8 mouse cellular contexts compared by ENCODE assay signal in genomic region chr13:48572127-48572526, GRCm38 (mm10). TPM values are rescaled to one million over a fixed set of nuclear protein-coding genes. Genes with fewer than 3 reads are reported as not detected.
DNase-seq lines count a peak whose midpoint lies in the region; ATAC-seq and TF ChIP-seq lines count a peak whose summit lies in the region.
"Had no signal": no experiment of that assay in that cellular context is flagged by ENCODE, and none has a peak within 500 bp of the region (broad histone marks: within the 10 kb centered on the region; RNA-seq: fewer than 3 reads in every experiment).

No protein-coding gene starts in this region.

- no peak for TF ChIP-seq POLR2A in brain, embryonic 14.5 days (IDR thresholded peaks at IDR 0.05; ENCODE audit: borderline replicate concordance, extremely low read depth, insufficient read depth, insufficient read length, poor library complexity, severe bottlenecking)
- TF ChIP-seq POLR2A in thymus, adult 2 months (IDR thresholded peaks at IDR 0.05; ENCODE audit: control insufficient read depth, extremely low read depth, insufficient read depth, low read length, poor library complexity) = no peak

- TF ChIP-seq CTCF in brain, embryonic 14.5 days (IDR thresholded peaks at IDR 0.05; ENCODE audit: borderline replicate concordance, extremely low read depth, insufficient read depth, insufficient read length) = peak; percentile 69; the same call in 1 of the 2 replicates
- TF ChIP-seq CTCF in liver, postnatal 0 days (IDR thresholded peaks at IDR 0.05; ENCODE audit: low read depth) = peak; percentile 91
- no peak for TF ChIP-seq CTCF in thymus, adult 2 months (IDR thresholded peaks at IDR 0.05; ENCODE audit: borderline replicate concordance, control insufficient read depth, extremely low read depth, insufficient read depth, low read length, poor library complexity)

- H3K36me3 ChIP-seq in midbrain, embryonic 14.5 days (ENCODE audit: control insufficient read depth, insufficient read depth, low read length) = no peaks in the 10 kb centered on the region
- H3K36me3 ChIP-seq in midbrain, embryonic 11.5 days (ENCODE audit: control insufficient read depth, insufficient read depth, low read length) = no peaks in the 10 kb centered on the region
- no peaks in the 10 kb centered on the region for H3K36me3 ChIP-seq in liver, postnatal 0 days (replicated peaks; ENCODE audit: insufficient read depth, low read length)
- no peaks in the 10 kb centered on the region for H3K36me3 ChIP-seq in thymus, adult 2 months (ENCODE audit: control insufficient read depth, insufficient read depth, low read length)

- whole genome bisulfite sequencing in midbrain, embryonic 14.5 days = 83% methylated on average over 1 of the region's 1 CpGs
- WGBS in midbrain, embryonic 11.5 days = 74% methylated on average over 1 of the region's 1 CpGs
- 18% methylated on average over 1 of the region's 1 CpGs for WGBS in liver, postnatal 0 days (ENCODE audit: insufficient replicate concordance)
- WGBS in thymus, adult 2 months = 29% methylated on average over 1 of the region's 1 CpGs

- H3K4me3 ChIP-seq in midbrain, embryonic 14.5 days (replicated peaks; ENCODE audit: low read depth, low read length) = no peak overlapping the region
- no peak overlapping the region for H3K4me3 ChIP-seq in midbrain, embryonic 11.5 days (ENCODE audit: low read depth, low read length)
- H3K4me3 ChIP-seq in liver, postnatal 0 days (ENCODE audit: low read depth, low read length) = no peak overlapping the region
- H3K4me3 ChIP-seq in thymus, adult 2 months (ENCODE audit: control insufficient read depth, insufficient read depth, low read length) = no peak overlapping the region
- H3K4me3 ChIP-seq: megakaryocyte, embryonic 14.5 days had no signal

- no peak for ATAC-seq in midbrain, embryonic 14.5 days (ENCODE audit: low FRiP score, low TSS enrichment)
- no peak for ATAC-seq in midbrain, embryonic 11.5 days (ENCODE audit: low FRiP score)
- ATAC-seq in granulocyte monocyte progenitor cell, adult 5-6 weeks (replicated peaks; ENCODE audit: poor library complexity, severe bottlenecking) = peak; percentile 79
- peak; percentile 38; the same call in 1 of the 2 replicates for ATAC-seq in liver, postnatal 0 days

- TF ChIP-seq EP300 in liver, postnatal 0 days (IDR thresholded peaks at IDR 0.05; ENCODE audit: low read depth) = no peak

- DNase-seq in midbrain, embryonic 14.5 days = peak; percentile 60
- DNase-seq in midbrain, embryonic 11.5 days (ENCODE audit: low spot score, missing footprints) = no peak
- DNase-seq in MEL-GATA-1-ER (ENCODE audit: extremely low read depth, low read depth) = peak; percentile 51
- DNase-seq in brain, embryonic 14.5 days (ENCODE audit: low read depth) = peak; percentile 62
- DNase-seq in liver, postnatal 0 days = peak; percentile 53
- peak; percentile 64 for DNase-seq in thymus, adult 2 months

- no peak overlapping the region for H3K9ac ChIP-seq in midbrain, embryonic 14.5 days (replicated peaks; ENCODE audit: low read length)
- H3K9ac ChIP-seq in midbrain, embryonic 11.5 days (ENCODE audit: low read length) = no peak overlapping the region
- no peak overlapping the region for H3K9ac ChIP-seq in liver, postnatal 0 days (replicated peaks)

- H3K9me3 ChIP-seq in midbrain, embryonic 14.5 days (ENCODE audit: control insufficient read depth, low read length) = no peaks in the 10 kb centered on the region
- no peaks in the 10 kb centered on the region for H3K9me3 ChIP-seq in midbrain, embryonic 11.5 days (ENCODE audit: control insufficient read depth, low read length)
- H3K9me3 ChIP-seq in liver, postnatal 0 days (ENCODE audit: low read length) = no peaks in the 10 kb centered on the region
- H3K9me3 ChIP-seq: megakaryocyte, embryonic 14.5 days had no signal

- no peak overlapping the region for H3K4me2 ChIP-seq in midbrain, embryonic 14.5 days (ENCODE audit: low read length)
- no peak overlapping the region for H3K4me2 ChIP-seq in midbrain, embryonic 11.5 days
- no peak overlapping the region for H3K4me2 ChIP-seq in liver, postnatal 0 days (ENCODE audit: low read depth, low read length)

- H3K27ac ChIP-seq in midbrain, embryonic 14.5 days (replicated peaks; ENCODE audit: low read depth, low read length) = no peak overlapping the region
- H3K27ac ChIP-seq in midbrain, embryonic 11.5 days (ENCODE audit: low read depth, low read length) = no peak overlapping the region
- H3K27ac ChIP-seq in liver, postnatal 0 days (ENCODE audit: low read depth) = no peak overlapping the region
- H3K27ac ChIP-seq in thymus, adult 2 months (ENCODE audit: control insufficient read depth, insufficient read depth, low read length) = no peak overlapping the region

- no peaks in the 10 kb centered on the region for H3K27me3 ChIP-seq in midbrain, embryonic 14.5 days (ENCODE audit: control insufficient read depth, insufficient read depth, low read length)
- H3K27me3 ChIP-seq in midbrain, embryonic 11.5 days (ENCODE audit: control insufficient read depth, insufficient read depth, low read length) = no peaks in the 10 kb centered on the region
- H3K27me3 ChIP-seq in liver, postnatal 0 days (ENCODE audit: insufficient read depth, low read length) = no peaks in the 10 kb centered on the region
- no peaks in the 10 kb centered on the region for H3K27me3 ChIP-seq in thymus, adult 2 months (ENCODE audit: control insufficient read depth, insufficient read depth, low read length)

- peaks cover 7% of the 10 kb centered on the region for H3K4me1 ChIP-seq in midbrain, embryonic 14.5 days (ENCODE audit: control insufficient read depth, insufficient read depth, low read length)
- H3K4me1 ChIP-seq in midbrain, embryonic 11.5 days (ENCODE audit: control insufficient read depth, insufficient read depth, low read length) = no peaks in the 10 kb centered on the region; the same call in 1 of the 2 replicates
- H3K4me1 ChIP-seq in liver, postnatal 0 days (ENCODE audit: insufficient read depth) = no peaks in the 10 kb centered on the region
- no peaks in the 10 kb centered on the region for H3K4me1 ChIP-seq in thymus, adult 2 months (replicated peaks; ENCODE audit: control insufficient read depth, insufficient read depth, low read length)

RNA-seq across cellular contexts. Expression of gene Ptpdc1, which starts 53.3 kb away (rescaled TPM):
- 17.5 and 20.0 TPM in 2 replicates for polyA plus RNA-seq in midbrain, embryonic 14.5 days (2014; fragmentation: Nextera tagmentation; extraction: Ambion mirVana)
- polyA plus RNA-seq in midbrain, embryonic 11.5 days (2014; fragmentation: Nextera tagmentation; extraction: Ambion mirVana) = 17.2 and 17.8 TPM in 2 replicates
- polyA plus RNA-seq in brain, embryonic 14.5 days (2012; rRNA removed) = 10.4 and 19.6 TPM in 2 replicates
- 3.2 TPM in 1 of 2 replicates, not detected in the other for total RNA-seq in granulocyte monocyte progenitor cell, adult 5-6 weeks (2014; fragmentation: Nextera tagmentation)
- total RNA-seq in granulocyte monocyte progenitor cell, adult 5-6 weeks (2017) = 0.82 and 1.1 TPM in 2 replicates
- polyA plus RNA-seq in liver, postnatal 0 days (2015; fragmentation: Nextera tagmentation; extraction: Ambion mirVana) = 0.56 and 0.58 TPM in 2 replicates
- 1.1 and 1.3 TPM in 2 replicates for polyA plus RNA-seq in thymus, adult 2 months (2012; rRNA removed)

RNA-seq across cellular contexts. Expression of gene A830005F24Rik, which starts 58.8 kb away (rescaled TPM):
- polyA plus RNA-seq in midbrain, embryonic 14.5 days (2014; fragmentation: Nextera tagmentation; extraction: Ambion mirVana) = 2.6 and 3.1 TPM in 2 replicates
- 2.9 and 3.1 TPM in 2 replicates for polyA plus RNA-seq in midbrain, embryonic 11.5 days (2014; fragmentation: Nextera tagmentation; extraction: Ambion mirVana)
- polyA plus RNA-seq in brain, embryonic 14.5 days (2012; rRNA removed) = 1.5 and 1.8 TPM in 2 replicates
- total RNA-seq in granulocyte monocyte progenitor cell, adult 5-6 weeks (2014; fragmentation: Nextera tagmentation) = 1.6 and 3.5 TPM in 2 replicates
- 1.1 TPM in 1 of 2 replicates, not detected in the other for total RNA-seq in granulocyte monocyte progenitor cell, adult 5-6 weeks (2017)
- polyA plus RNA-seq in liver, postnatal 0 days (2015; fragmentation: Nextera tagmentation; extraction: Ambion mirVana) = 0.14 and 0.19 TPM in 2 replicates
- polyA plus RNA-seq in thymus, adult 2 months (2012; rRNA removed) = not detected in 2 replicates

RNA-seq across cellular contexts. Expression of gene Zfp169, which starts 58.9 kb away (rescaled TPM):
- 6.8 and 7.4 TPM in 2 replicates for polyA plus RNA-seq in midbrain, embryonic 14.5 days (2014; fragmentation: Nextera tagmentation; extraction: Ambion mirVana)
- polyA plus RNA-seq in midbrain, embryonic 11.5 days (2014; fragmentation: Nextera tagmentation; extraction: Ambion mirVana) = 8.5 and 9.0 TPM in 2 replicates
- polyA plus RNA-seq in brain, embryonic 14.5 days (2012; rRNA removed) = 13.1 and 14.8 TPM in 2 replicates
- 16.2 and 18.7 TPM in 2 replicates for total RNA-seq in granulocyte monocyte progenitor cell, adult 5-6 weeks (2014; fragmentation: Nextera tagmentation)
- total RNA-seq in granulocyte monocyte progenitor cell, adult 5-6 weeks (2017) = 8.4 and 11.0 TPM in 2 replicates
- polyA plus RNA-seq in liver, postnatal 0 days (2015; fragmentation: Nextera tagmentation; extraction: Ambion mirVana) = 0.56 and 0.59 TPM in 2 replicates
- polyA plus RNA-seq in thymus, adult 2 months (2012; rRNA removed) = 37.2 and 42.5 TPM in 2 replicates

Comparison
In these comparisons a context has a peak if more than half of its experiments do, and no peak if none do; other contexts are left out.
1. ATAC-seq: peak in granulocyte monocyte progenitor cell, adult 5-6 weeks (single experiment) and liver, postnatal 0 days (single experiment); none in midbrain, embryonic 14.5 days (single experiment) and midbrain, embryonic 11.5 days (single experiment).